Mouse (Mus musculus) liver, embryonic 12.5 days (tissue): Measurements from ENCODE around the gene Cyp39a1. TPM values are rescaled to one million over a fixed set of nuclear protein-coding genes. Genes with fewer than 3 reads are reported as not detected.

Experiments
- ATAC-seq: fragments of 200-750 bp; cut with Nextera tagmentation; 2 replicates; pipeline ENCODE4 v1.8.0; 2017; ENCODE audit warnings: moderate number of reproducible peaks, mild to moderate bottlenecking, moderate library complexity
- H3K27ac ChIP-seq: fragments of 300-500 bp; sonication (generic); 2 replicates; pipeline ENCODE4 v1.5.1; 2016; ENCODE audit warnings: mild to moderate bottlenecking
- H3K27me3 ChIP-seq: fragments of 300-500 bp; sonication (generic); replicated peaks from 2 replicates; pipeline ENCODE4 v1.6.1; 2016; ENCODE audit warnings: mild to moderate bottlenecking, moderate library complexity
- H3K36me3 ChIP-seq: fragments of 300-500 bp; sonication (generic); 2 replicates; pipeline ENCODE4 v1.6.1; 2016; ENCODE audit warnings: mild to moderate bottlenecking, moderate library complexity
- H3K4me1 ChIP-seq: fragments of 300-500 bp; sonication (generic); 2 replicates; pipeline ENCODE4 v1.6.1; 2016
- H3K4me2 ChIP-seq: fragments of 300-500 bp; sonication (generic); 2 replicates; pipeline ENCODE4 v1.6.1; 2016; ENCODE audit warnings: mild to moderate bottlenecking, moderate library complexity
- H3K4me3 ChIP-seq: fragments of 300-500 bp; sonication (generic); 2 replicates; pipeline ENCODE4 v1.5.1; 2016; ENCODE audit warnings: mild to moderate bottlenecking, moderate library complexity
- H3K9ac ChIP-seq: fragments of 300-500 bp; sonication (generic); 2 replicates; pipeline ENCODE4 v1.6.1; 2016; ENCODE audit warnings: mild to moderate bottlenecking, moderate library complexity
- H3K9me3 ChIP-seq: fragments of 300-500 bp; sonication (generic); replicated peaks from 2 replicates; pipeline ENCODE4 v1.6.1; 2016; ENCODE audit warnings: mild to moderate bottlenecking, moderate library complexity
- WGBS: fragments of 180-500 bp; shearing (Covaris S2); methylation state at CpG from one replicate; pipeline ENCODE4 v1.1.7; 2016; ENCODE audit not compliant: insufficient replicate concordance; 5-methylcytosine and 5-hydroxymethylcytosine counted together
- polyA plus RNA-seq: library from polyadenylated mRNA; unstranded; fragments of >200 nt; fragmentation: Nextera tagmentation; extraction: Ambion mirVana; gene quantifications from 2 replicates; pipeline ENCODE4 v1.2.1, GENCODE M21; 2016

Cyp39a1 gene
- polyA plus RNA-seq, 1 experiment from 2014 or later, result 2.6 TPM

GRCm38 (mm10) chr17:43646925-43647324 is 20.3 kb upstream of the Cyp39a1 start:
- Histone ChIP-seq H3K4me1 (peaks cover 10% of the 10 kb centered on the region; the same call in 1 of the 2 replicates), H3K27ac (no peak overlapping the region), H3K9ac (no peak overlapping the region), H3K9me3 (no peaks in the 10 kb centered on the region), H3K4me2 (no peak overlapping the region), H3K27me3 (no peaks in the 10 kb centered on the region), H3K4me3 (no peak overlapping the region), H3K36me3 (no peaks in the 10 kb centered on the region)
- ATAC-seq, result no peak
- 62% methylated on average over 5 of the region's 5 CpGs for WGBS

GRCm38 (mm10) chr17:43649641-43650436 is 17.4 kb upstream of the Cyp39a1 start:
- no peak for ATAC-seq
- Histone ChIP-seq H3K9ac (no peak overlapping the region), H3K4me2 (no peak overlapping the region), H3K36me3 (no peaks in the 10 kb centered on the region), H3K4me1 (no peaks in the 10 kb centered on the region), H3K27me3 (no peaks in the 10 kb centered on the region), H3K4me3 (no peak overlapping the region), H3K27ac (no peak overlapping the region), H3K9me3 (no peaks in the 10 kb centered on the region)
- 64% methylated on average over 10 of the region's 10 CpGs for WGBS

- H3K9me3 ChIP-seq, result no peaks in the 10 kb centered on the region
- H3K4me1 ChIP-seq, result no peaks in the 10 kb centered on the region
- no peaks in the 10 kb centered on the region for H3K27me3 ChIP-seq
- H3K9ac ChIP-seq, result no peak overlapping the region
- no peaks in the 10 kb centered on the region for H3K36me3 ChIP-seq
- no peak overlapping the region for H3K4me3 ChIP-seq
- H3K27ac ChIP-seq, result no peak overlapping the region
- WGBS, result 59% methylated on average over 14 of the region's 14 CpGs
- H3K4me2 ChIP-seq, result no peak overlapping the region
- peak; percentile 49; the same call in 1 of the 2 replicates for ATAC-seq
Observed at GRCm38 (mm10) chr17:43651314-43652046, 15.7 kb upstream of the Cyp39a1 start.

GRCm38 (mm10) chr17:43666576-43667289 is 492 bp upstream of the Cyp39a1 start, which contains the start of gene Slc25a27:
Gene Slc25a27 (minus strand): TSS chr17:43667214.
- peak within 1 kb of the TSS; percentile 67 for H3K9ac ChIP-seq
- H3K4me3 ChIP-seq, result peak within 1 kb of the TSS; percentile 69
- peaks cover 14% of the 10 kb centered on the region; the same call in 1 of the 2 replicates for H3K27me3 ChIP-seq
- H3K27ac ChIP-seq, result no peak within 1 kb of the TSS
- no peaks in the 10 kb centered on the region for H3K9me3 ChIP-seq
- H3K36me3 ChIP-seq, result no peaks in the 10 kb centered on the region
- peak; percentile 93 for ATAC-seq
- peak within 1 kb of the TSS; percentile 90 for H3K4me2 ChIP-seq
- 5% methylated on average over 40 of the region's 41 CpGs for WGBS
- H3K4me1 ChIP-seq, result peaks cover 15% of the 10 kb centered on the region

- 61% methylated on average over 6 of the region's 6 CpGs for WGBS
- Histone ChIP-seq H3K9ac (no peak overlapping the region), H3K4me3 (no peak overlapping the region)
Observed at GRCm38 (mm10) chr17:43669145-43669695, 2.0 kb downstream of the Cyp39a1 start.

GRCm38 (mm10) chr17:43671907-43672306 is 4.7 kb downstream of the Cyp39a1 start:
- Histone ChIP-seq H3K4me2 (no peak overlapping the region), H3K4me3 (no peak overlapping the region), H3K9me3 (no peaks in the 10 kb centered on the region), H3K27ac (no peak overlapping the region), H3K27me3 (peaks cover 7% of the 10 kb centered on the region; the same call in 1 of the 2 replicates), H3K9ac (no peak overlapping the region), H3K36me3 (no peaks in the 10 kb centered on the region), H3K4me1 (peaks cover 8% of the 10 kb centered on the region)
- 45% methylated on average over 4 of the region's 4 CpGs for WGBS
- no peak for ATAC-seq

More at GRCm38 (mm10) chr17:43669145-43669695, 2.0 kb downstream of the Cyp39a1 start:
- no peak overlapping the region for H3K4me2 ChIP-seq
- H3K36me3 ChIP-seq, result no peaks in the 10 kb centered on the region
- no peak overlapping the region for H3K27ac ChIP-seq
- H3K27me3 ChIP-seq, result peaks cover 14% of the 10 kb centered on the region; the same call in 1 of the 2 replicates
- no peaks in the 10 kb centered on the region for H3K9me3 ChIP-seq
- no peak for ATAC-seq
- peaks cover 15% of the 10 kb centered on the region for H3K4me1 ChIP-seq

- WGBS, result 44% methylated on average over 1 of the region's 1 CpGs
- ATAC-seq, result no peak
- no peak overlapping the region for H3K27ac ChIP-seq
Observed at GRCm38 (mm10) chr17:43675228-43675627, 8.0 kb downstream of the Cyp39a1 start.

GRCm38 (mm10) chr17:43676241-43676640 is 9.0 kb downstream of the Cyp39a1 start:
- ATAC-seq, result no peak
- Histone ChIP-seq H3K27ac (no peak overlapping the region), H3K36me3 (no peaks in the 10 kb centered on the region), H3K27me3 (no peaks in the 10 kb centered on the region), H3K4me1 (peaks cover 3% of the 10 kb centered on the region; the same call in 1 of the 2 replicates), H3K9me3 (no peaks in the 10 kb centered on the region), H3K9ac (no peak overlapping the region), H3K4me3 (no peak overlapping the region), H3K4me2 (no peak overlapping the region)
- 61% methylated on average over 1 of the region's 1 CpGs for WGBS

More at GRCm38 (mm10) chr17:43675228-43675627, 8.0 kb downstream of the Cyp39a1 start:
- no peaks in the 10 kb centered on the region for H3K27me3 ChIP-seq
- H3K36me3 ChIP-seq, result no peaks in the 10 kb centered on the region
- H3K9ac ChIP-seq, result no peak overlapping the region
- H3K9me3 ChIP-seq, result no peaks in the 10 kb centered on the region
- no peak overlapping the region for H3K4me2 ChIP-seq
- peaks cover 3% of the 10 kb centered on the region; the same call in 1 of the 2 replicates for H3K4me1 ChIP-seq
- no peak overlapping the region for H3K4me3 ChIP-seq

GRCm38 (mm10) chr17:43677317-43677716 is 10.1 kb downstream of the Cyp39a1 start:
- H3K9me3 ChIP-seq, result no peaks in the 10 kb centered on the region
- no peak overlapping the region for H3K9ac ChIP-seq
- WGBS, result 60% methylated on average over 1 of the region's 1 CpGs
- no peaks in the 10 kb centered on the region for H3K27me3 ChIP-seq
- H3K36me3 ChIP-seq, result no peaks in the 10 kb centered on the region
- no peak overlapping the region for H3K4me2 ChIP-seq
- ATAC-seq, result no peak
- H3K27ac ChIP-seq, result no peak overlapping the region
- peaks cover 3% of the 10 kb centered on the region; the same call in 1 of the 2 replicates for H3K4me1 ChIP-seq
- no peak overlapping the region for H3K4me3 ChIP-seq

- no peaks in the 10 kb centered on the region for H3K27me3 ChIP-seq
- H3K4me1 ChIP-seq, result no peaks in the 10 kb centered on the region
- 66% methylated on average over 6 of the region's 7 CpGs for WGBS
- H3K4me3 ChIP-seq, result no peak overlapping the region
- no peak overlapping the region for H3K9ac ChIP-seq
- H3K4me2 ChIP-seq, result no peak overlapping the region
- H3K36me3 ChIP-seq, result no peaks in the 10 kb centered on the region
- no peaks in the 10 kb centered on the region for H3K9me3 ChIP-seq
- H3K27ac ChIP-seq, result no peak overlapping the region
- ATAC-seq, result no peak
Observed at GRCm38 (mm10) chr17:43684086-43684485, 16.9 kb downstream of the Cyp39a1 start.

- H3K9me3 ChIP-seq, result no peaks in the 10 kb centered on the region
- H3K4me3 ChIP-seq, result no peak overlapping the region
- H3K4me1 ChIP-seq, result no peaks in the 10 kb centered on the region
- no peak overlapping the region for H3K9ac ChIP-seq
- H3K4me2 ChIP-seq, result no peak overlapping the region
- H3K27me3 ChIP-seq, result no peaks in the 10 kb centered on the region
- WGBS, result 72% methylated on average over 5 of the region's 5 CpGs
- ATAC-seq, result no peak
- no peak overlapping the region for H3K27ac ChIP-seq
- H3K36me3 ChIP-seq, result no peaks in the 10 kb centered on the region
Observed at GRCm38 (mm10) chr17:43684638-43685037, 17.4 kb downstream of the Cyp39a1 start.
